Mouse (Mus musculus) kidney, postnatal 25 days (tissue): Measurements from ENCODE around the gene Fxyd6.
A peak's percentile ranks its signal among the peaks of the same experiment; 100 is the strongest.

Experiments
- DNase-seq, 2 experiments: peaks; one replicate each; pipeline ENCODE4 v3.0.0; 2021; ENCODE audit warnings: mixed read lengths in 2 of 2

Fxyd6 gene

GRCm38 (mm10) chr9:45370117-45370561 lies at the start of gene Fxyd6:
Gene Fxyd6 (plus strand): TSS chr9:45370185.
- peak; percentile 53 to 68 for DNase-seq

DNA sequence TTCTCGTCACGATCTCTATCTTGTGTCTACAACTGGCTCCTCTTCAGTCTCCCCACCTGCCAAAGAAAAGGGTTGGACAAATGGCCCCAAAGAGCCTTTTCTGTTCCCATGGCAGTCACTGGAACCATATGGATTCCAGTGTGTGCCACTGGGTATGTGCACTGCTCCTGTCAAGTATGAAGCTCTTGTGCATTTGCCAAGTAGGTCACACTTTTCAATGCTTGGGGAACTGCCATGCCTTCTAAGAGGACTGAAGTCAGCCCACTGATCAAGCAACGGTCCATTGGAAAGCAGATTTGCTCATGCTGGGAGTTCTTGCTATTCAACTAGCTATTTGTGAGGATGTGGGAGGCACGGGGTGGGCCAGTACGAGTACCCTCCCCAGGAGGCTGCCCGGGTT lies 48.5 kb upstream of the Fxyd6 start:
- no peak for DNase-seq

GRCm38 (mm10) chr9:45321946-45322430 lies 48.0 kb upstream of the Fxyd6 start:
- DNase-seq = no peak

- no peak for DNase-seq
Measured at GRCm38 (mm10) chr9:45326390-45326789, 43.6 kb upstream of the Fxyd6 start.

DNA sequence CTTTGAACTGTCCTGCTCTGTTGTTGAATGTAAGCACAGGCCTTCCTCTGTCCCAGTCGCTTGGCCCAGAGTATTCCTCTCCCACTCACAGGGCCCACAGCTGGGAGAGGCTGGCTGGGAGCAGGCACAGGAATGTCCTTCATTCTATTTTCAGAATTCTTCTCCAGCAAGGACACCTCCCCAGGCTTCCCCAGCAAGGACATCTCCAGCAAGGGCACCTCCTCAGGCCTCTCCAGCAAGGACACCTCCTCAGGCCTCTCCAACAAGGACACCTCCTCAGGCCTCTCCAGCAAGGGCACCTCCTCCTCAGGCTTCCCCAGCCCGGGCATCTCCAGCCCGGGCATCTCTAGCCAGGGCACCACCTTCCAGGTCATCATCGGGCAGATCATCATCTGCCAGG lies 41.7 kb upstream of the Fxyd6 start:
- no peak for DNase-seq

- DNase-seq = no peak
Measured at GRCm38 (mm10) chr9:45329577-45329976, 40.4 kb upstream of the Fxyd6 start.

- DNase-seq = no peak
Measured at GRCm38 (mm10) chr9:45337406-45337805, 32.6 kb upstream of the Fxyd6 start.

DNA sequence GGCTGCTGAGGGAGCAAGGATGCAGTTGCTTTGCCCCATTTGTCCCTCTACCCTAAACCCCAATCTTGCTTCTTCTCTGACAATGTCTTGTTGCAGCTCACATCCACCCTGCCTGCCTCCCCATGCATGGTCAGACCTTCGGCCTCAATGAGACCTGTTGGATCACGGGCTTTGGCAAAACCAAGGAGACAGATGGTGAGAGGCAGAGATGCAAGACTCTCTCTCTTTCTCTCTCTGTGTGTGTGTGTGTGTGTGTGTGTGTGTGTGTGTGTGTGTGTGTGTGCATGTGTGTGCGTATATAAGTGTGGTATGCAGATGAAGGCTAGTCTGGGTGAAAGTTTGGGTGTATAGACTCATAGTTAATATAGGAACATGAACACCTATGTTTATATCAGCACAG lies 26.9 kb upstream of the Fxyd6 start:
- no peak for DNase-seq

DNA sequence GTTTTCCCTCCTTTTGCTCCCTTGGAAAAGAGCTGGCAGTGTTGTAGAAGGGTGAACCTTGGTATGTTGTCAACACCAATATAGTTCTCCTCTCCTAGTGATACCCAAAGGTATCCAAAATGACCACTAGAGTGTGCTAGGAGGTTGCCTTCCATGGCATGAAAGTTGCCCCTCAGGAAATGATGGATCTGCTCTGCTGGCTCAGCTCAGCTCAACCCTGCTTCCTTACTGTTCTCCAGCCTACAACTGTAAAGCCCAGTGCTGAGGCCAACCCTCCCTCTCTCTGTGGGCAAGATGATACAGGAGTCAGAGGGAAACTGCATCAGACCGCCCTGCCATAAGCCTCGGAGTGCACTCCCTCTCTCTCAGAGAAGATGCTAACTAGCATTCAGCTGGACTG lies 24.5 kb upstream of the Fxyd6 start:
- peak; percentile 34 to 41 for DNase-seq

DNA sequence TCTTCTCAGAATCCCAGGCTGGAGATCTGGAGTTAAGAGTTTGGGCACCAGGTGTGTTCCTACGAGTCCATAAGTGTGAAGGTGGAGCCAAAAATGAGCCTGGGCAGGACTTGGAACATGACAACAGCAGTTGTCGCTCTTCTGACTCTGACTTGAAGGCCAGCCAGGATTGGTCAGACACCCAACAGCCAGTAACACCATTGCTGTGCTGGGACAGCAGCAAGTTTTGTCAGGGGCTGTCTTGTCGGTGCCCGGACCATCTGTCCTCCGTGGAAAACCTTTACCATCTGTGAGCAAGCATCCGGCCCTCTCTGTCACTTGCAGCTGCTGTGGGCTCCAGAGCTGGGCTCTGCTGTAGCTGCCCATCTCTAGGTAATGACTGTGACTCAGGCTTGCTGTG lies 23.7 kb upstream of the Fxyd6 start:
- no peak for DNase-seq

- DNase-seq = no peak
Measured at GRCm38 (mm10) chr9:45348560-45348959, 21.4 kb upstream of the Fxyd6 start.

DNA sequence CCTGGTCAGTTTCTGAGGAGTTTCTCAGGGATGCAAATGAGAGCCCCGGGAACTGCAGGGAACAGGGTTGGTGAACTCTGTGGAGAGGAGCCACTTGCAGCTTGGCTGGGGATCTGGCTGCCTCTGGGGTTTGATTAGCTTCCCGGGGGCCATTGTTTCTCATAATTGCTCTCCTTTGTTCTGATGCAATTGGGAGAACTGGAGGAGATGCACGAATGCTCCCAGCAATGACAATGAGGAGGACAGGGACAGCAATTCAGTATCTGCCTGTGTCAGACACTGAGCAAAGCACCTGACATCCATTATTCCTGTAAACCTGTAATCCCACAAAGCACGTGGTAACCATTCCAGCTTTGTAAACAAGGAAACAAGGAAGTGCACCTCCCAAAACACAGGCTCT lies 20.8 kb upstream of the Fxyd6 start:
- DNase-seq = no peak

GRCm38 (mm10) chr9:45349851-45350250 lies 20.1 kb upstream of the Fxyd6 start:
- DNase-seq = no peak

DNA sequence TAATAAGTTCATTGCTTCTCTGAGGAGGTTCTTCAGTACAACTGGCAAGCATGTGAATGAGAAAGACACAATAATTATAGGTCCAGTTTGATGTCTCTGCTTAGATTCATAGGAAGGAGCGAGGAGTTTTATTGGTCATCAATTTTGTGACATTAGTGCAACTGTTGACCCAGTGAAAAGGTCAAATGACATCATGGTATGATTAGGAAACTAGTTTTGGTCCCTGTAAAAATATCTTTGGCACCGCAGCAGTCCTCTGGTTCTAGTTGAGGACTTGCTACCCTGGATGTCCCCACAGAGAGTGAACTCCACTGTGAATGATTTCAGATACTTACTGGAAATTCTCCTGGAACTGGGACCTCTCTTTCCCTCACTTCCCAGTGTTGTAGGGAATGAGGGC lies 14.8 kb upstream of the Fxyd6 start:
- DNase-seq = no peak

DNA sequence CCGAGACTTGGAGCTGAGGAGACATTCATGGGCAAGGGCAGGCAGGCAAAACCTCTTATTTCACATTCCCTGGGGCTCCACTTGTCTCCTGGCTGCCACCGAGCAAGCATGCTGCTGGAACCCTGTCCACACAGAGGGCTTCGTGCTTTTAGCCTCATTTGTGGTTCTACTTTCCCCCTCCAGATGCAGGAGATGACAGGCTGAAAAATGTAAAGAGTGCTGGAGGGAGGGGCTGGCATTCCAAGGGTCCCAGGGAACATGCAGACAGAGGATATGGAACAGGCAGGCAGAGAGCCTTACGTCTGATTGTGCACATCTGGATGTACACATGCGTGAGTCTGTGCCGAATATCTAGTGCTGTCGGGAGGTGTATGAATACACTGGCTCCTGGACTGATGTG lies 11.6 kb upstream of the Fxyd6 start:
- no peak for DNase-seq

DNA sequence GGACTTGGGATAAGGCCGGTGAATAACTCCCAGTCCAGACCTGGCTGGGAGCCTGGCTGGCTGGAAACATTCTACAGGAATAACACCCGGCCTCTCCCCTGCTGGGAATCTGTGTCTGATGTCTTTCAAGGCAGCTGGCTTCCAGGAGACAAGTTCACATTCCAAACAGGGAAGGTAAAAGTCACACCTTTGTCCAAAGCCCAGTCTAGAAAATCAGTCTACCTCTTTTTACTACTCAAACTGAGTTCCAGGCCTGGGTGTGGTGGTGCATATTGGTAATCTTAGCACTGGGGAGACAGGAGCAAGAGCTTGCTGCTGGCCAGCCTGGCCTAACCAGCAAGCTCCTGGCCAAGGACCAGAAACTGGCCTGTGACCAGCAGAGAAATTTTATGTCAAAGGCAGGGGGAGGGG lies 7.9 kb upstream of the Fxyd6 start:
- no peak for DNase-seq

DNA sequence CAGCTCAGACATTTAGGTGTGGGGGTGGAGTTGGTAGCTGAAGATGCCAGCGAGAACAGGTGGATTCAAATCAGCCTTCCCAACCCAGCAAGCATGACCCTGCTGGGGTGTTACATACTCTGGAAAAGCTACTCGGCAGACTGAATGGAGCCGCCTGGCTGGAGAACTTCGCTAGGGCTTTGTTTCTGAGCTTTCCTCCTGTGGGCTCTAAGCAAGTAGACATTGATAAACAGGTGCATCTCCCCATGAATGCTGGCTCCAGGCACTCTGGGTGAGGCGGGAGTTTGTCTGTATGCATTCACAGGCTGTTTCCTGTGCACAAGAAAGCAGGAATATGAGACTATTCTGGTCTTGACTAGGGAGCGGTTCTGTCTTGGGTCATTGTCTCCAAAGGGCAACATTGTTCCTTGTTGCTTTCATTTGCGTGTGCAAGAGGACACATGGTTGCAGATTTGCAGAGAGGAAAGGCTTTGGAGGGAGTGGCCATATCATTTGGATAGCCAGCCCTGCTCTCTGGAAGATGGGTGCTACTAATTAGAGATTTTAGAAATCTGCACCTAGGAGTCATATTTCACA lies 6.3 kb upstream of the Fxyd6 start:
- DNase-seq = no peak

- DNase-seq = no peak
Measured at GRCm38 (mm10) chr9:45367716-45368115, 2.3 kb upstream of the Fxyd6 start.

GRCm38 (mm10) chr9:45368341-45368901 lies 1.6 kb upstream of the Fxyd6 start:
- DNase-seq = no peak

GRCm38 (mm10) chr9:45370616-45371336 lies 791 bp downstream of the Fxyd6 start:
- DNase-seq = no peak

DNA sequence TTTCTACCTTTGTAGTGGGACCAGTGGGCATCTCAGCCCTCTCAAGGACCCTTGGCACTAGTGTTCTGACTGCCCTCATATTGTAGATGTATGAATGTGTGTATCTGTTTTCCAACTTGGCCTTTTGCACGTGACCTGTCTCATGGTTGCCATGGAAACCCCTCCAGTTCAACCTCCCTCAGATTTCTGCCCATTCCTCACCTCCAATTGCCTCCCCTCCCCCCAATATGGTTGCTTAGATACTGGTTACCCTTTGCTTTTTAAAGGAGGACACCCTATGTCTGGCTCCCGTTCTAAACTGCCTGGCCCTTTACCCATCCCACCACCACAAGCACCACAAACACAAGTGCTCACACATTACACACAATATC lies 1.3 kb downstream of the Fxyd6 start:
- DNase-seq = no peak

- no peak for DNase-seq
Measured at GRCm38 (mm10) chr9:45373896-45374295, 3.9 kb downstream of the Fxyd6 start.

DNA sequence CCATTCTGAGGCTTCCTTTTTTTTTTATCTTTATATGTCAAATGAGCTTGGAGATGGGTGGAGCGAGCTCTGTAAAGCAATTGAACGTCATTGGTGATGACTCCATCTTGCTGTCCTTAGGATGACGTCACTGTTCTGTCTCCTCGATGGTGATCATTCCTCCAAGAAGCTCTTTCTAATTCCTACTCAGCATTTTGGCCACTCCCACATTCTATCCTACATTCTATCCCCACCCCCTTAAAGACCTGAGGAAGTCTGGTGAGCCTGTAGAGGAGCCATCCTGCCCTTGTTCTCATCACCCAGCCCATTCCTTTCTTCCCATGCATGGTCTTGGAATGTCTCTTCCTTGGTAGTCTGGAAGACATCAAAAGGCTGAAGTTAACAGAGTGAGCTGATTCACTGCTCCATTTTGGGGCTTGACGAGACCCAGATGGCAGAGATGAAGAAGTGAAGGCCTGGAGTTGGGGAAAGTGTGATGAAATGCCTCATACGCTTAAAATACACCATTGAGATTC lies 5.1 kb downstream of the Fxyd6 start:
- DNase-seq = no peak

DNA sequence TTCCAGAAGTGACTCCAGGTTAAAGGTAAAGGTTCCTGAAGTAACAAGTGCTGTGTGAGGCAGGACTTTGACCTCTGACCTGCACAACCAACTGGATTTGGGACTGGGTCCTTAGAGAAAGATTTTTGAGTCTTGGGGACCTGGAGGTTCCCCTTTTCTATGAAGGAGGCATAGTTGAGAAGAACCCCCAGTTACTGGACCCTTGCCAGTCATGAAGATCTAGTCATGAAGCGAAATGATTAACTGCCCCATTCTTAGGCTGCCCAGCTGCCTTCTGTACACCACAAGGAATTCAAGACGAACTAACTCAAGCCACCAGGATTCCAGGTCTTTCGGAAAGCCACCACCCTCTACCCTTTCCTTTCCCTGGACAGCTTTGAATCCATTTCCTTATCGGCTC lies 6.4 kb downstream of the Fxyd6 start:
- no peak for DNase-seq
